Mouse (Mus musculus) kidney, adult 2 months (tissue): ENCODE results near the gene Tbc1d25.

Experiments used
- CTCF ChIP-seq: fragments of 200-500 bp; conservative IDR thresholded peaks from 2 replicates; pipeline ENCODE4 v1.5.1; 2011; ENCODE audit warnings: low read depth, mild to moderate bottlenecking, control low read depth, low read length, moderate library complexity, mixed read lengths; ENCODE audit not compliant: insufficient read depth, insufficient read length
- POLR2A ChIP-seq: fragments of 200-500 bp; IDR thresholded peaks from one replicate; pipeline ENCODE4 v1.6.1; 2011; ENCODE audit warnings: low read depth, low read length, control low read depth

DNA sequence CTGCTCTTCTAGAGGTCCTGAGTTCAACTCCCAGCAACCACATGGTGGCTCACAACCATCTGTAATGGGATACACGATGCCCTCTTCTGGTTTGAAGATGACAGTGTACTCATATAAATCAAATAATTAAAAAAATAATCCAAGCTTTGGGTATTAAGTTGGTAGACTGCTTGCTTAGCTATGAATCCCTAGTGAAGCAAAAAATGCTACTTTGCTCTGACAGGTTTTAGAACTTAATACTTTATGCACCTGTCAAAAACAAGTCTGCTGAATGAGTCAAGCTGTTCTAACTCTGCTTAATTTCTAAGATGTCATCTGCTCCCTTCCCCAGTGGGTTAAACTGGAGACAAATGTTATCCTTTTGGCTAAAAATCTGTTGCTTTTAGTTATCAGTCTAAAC is 36.5 kb downstream of the Tbc1d25 start:
- TF ChIP-seq POLR2A (no peak), CTCF (no peak)
